Mouse (Mus musculus): ENCODE data around the gene Zc3h10. TPM values are rescaled to one million over a fixed set of nuclear protein-coding genes. Genes with fewer than 3 reads are reported as not detected.
A peak's percentile ranks its signal among the peaks of the same experiment; 100 is the strongest.

Zc3h10 gene
- polyA plus RNA-seq, 1 experiment, result 12.9 TPM

DNA sequence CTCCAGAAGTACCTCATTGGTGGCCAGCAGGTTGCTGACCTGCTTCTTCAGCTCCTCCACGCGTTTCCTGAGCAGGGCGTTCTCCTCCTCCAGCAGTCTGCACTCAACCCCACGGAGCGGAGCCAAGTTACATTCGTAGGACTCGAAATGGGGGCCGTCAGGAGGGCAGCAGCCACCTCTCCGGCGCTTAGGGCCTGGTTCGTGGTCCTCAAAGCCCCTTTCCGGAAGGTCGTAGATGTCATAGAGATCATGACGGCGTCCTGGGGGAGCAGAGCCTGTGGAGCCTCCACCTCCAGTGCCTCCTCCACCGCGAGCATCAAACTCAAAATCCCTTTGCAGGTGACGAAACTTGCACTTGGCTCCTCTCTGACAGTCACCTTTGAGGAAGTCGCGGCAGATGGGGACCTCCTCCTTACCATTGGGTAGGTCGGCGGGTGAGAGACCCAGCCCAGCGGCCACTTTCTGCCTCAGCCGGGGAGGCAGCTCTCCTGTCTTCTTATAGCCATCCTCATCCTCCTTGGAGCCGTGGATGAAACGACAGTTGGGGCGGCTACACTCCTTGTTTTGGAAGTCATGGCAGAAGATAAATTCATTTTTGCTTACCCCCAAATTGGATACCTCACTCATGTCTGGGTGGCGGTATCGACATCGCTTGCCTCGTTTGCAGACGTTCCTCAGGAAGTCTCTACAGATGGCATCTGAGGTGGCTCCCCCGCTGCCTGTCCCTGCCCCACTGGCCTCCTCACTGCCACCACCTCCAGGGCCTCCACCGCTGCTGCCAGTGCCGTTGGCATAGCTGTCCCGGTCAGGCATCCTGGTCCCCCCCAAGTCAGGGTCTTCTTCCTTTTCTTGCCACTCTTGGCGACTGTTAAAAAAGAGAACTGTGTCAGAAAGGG, 2.7 kb downstream of the Zc3h10 start:
- TF ChIP-seq POLR2A (IDR thresholded peaks at IDR 0.05; ENCODE audit: extremely low read depth, insufficient read depth, low read length), result no peak
- no peak for TF ChIP-seq CTCF (IDR thresholded peaks at IDR 0.05; ENCODE audit: extremely low read depth, insufficient read depth, low read length)
- Histone ChIP-seq H3K4me1 (ENCODE audit: control insufficient read depth, insufficient read depth, low read length) (peaks cover 6% of the 10 kb centered on the region; the same call in 1 of the 2 replicates), H3K4me3 (ENCODE audit: insufficient read depth, low read length) (no peak overlapping the region), H3K27ac (ENCODE audit: insufficient read depth, low read length) (no peak overlapping the region)

GRCm38 (mm10) chr10:128544151-128544657, 3.4 kb downstream of the Zc3h10 start:
- Histone ChIP-seq H3K4me3 (ENCODE audit: insufficient read depth, low read length) (no peak overlapping the region), H3K27ac (ENCODE audit: insufficient read depth, low read length) (no peak overlapping the region), H3K4me1 (ENCODE audit: control insufficient read depth, insufficient read depth, low read length) (peaks cover 6% of the 10 kb centered on the region; the same call in 1 of the 2 replicates)
- TF ChIP-seq POLR2A (IDR thresholded peaks at IDR 0.05; ENCODE audit: extremely low read depth, insufficient read depth, low read length) (no peak), CTCF (IDR thresholded peaks at IDR 0.05; ENCODE audit: extremely low read depth, insufficient read depth, low read length) (no peak)

DNA sequence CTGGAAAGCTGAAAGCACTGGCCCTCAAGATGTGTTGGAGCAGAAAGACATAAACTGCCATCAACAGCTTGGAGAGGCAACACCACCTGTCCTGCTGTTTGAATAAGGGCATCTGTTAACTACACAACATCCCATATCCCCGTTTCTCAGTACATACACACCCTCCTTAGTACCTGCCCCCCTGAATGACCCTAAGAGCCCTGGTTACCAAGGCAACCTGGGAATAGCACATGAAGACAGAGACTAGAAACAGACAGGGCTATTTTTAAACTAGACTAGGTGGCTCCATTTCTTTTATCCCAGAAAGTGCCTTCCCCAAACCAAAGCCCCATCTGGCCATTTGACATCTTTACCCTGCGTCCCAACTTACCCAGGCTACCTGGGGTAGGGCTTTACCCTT, 4.5 kb downstream of the Zc3h10 start:
- H3K4me3 ChIP-seq (ENCODE audit: insufficient read depth, low read length), result no peak overlapping the region
- no peak for TF ChIP-seq POLR2A (IDR thresholded peaks at IDR 0.05; ENCODE audit: extremely low read depth, insufficient read depth, low read length)
- TF ChIP-seq CTCF (IDR thresholded peaks at IDR 0.05; ENCODE audit: extremely low read depth, insufficient read depth, low read length), result no peak
- H3K4me1 ChIP-seq (ENCODE audit: control insufficient read depth, insufficient read depth, low read length), result peaks cover 6% of the 10 kb centered on the region; the same call in 1 of the 2 replicates
- H3K27ac ChIP-seq (ENCODE audit: insufficient read depth, low read length), result no peak overlapping the region

- H3K4me3 ChIP-seq (ENCODE audit: insufficient read depth, low read length), result no peak overlapping the region
- H3K4me1 ChIP-seq (ENCODE audit: control insufficient read depth, insufficient read depth, low read length), result peaks cover 5% of the 10 kb centered on the region; the same call in 1 of the 2 replicates
- TF ChIP-seq CTCF (IDR thresholded peaks at IDR 0.05; ENCODE audit: extremely low read depth, insufficient read depth, low read length) (no peak), POLR2A (IDR thresholded peaks at IDR 0.05; ENCODE audit: extremely low read depth, insufficient read depth, low read length) (no peak)
- no peak overlapping the region for H3K27ac ChIP-seq (ENCODE audit: insufficient read depth, low read length)
These were observed 9.2 kb downstream of the Zc3h10 start for GRCm38 (mm10) chr10:128538340-128538870.

DNA sequence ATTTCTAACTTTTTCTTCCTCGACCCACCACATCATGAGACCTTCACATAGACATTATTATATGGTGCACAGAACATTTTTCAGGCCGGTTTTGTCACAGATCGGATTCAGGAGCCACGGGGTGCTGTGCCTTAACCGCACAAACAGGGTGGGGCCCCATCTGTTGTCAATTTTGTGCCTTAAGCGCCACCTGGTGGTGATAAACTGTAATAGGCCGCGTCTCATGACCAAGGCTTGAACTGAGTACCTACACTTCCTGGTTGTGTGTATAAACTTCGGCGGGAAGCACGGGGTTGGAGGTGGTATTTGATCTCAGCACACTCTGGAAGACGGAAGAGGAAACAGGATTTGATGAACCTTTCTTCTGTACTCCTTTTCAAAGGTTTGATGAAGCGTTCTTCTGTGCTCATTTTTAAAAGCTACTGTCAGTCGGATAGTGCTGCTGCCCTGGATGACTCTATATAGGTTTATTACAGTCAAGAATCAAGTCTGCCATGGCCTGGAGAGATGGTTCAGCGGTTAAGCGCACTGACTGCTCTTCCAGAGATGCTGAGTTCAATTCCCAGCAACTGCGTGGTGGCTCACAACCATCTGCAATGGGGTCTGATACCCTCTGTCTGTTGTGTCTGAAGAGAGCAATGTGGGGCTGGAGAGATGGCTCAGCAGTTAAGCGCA, 11.2 kb downstream of the Zc3h10 start:
- no peak overlapping the region for H3K4me3 ChIP-seq (ENCODE audit: insufficient read depth, low read length)
- TF ChIP-seq CTCF (IDR thresholded peaks at IDR 0.05; ENCODE audit: extremely low read depth, insufficient read depth, low read length), result peak; percentile 81
- TF ChIP-seq POLR2A (IDR thresholded peaks at IDR 0.05; ENCODE audit: extremely low read depth, insufficient read depth, low read length), result no peak
- H3K27ac ChIP-seq (ENCODE audit: insufficient read depth, low read length), result no peak overlapping the region
- H3K4me1 ChIP-seq (ENCODE audit: control insufficient read depth, insufficient read depth, low read length), result no peaks in the 10 kb centered on the region

DNA sequence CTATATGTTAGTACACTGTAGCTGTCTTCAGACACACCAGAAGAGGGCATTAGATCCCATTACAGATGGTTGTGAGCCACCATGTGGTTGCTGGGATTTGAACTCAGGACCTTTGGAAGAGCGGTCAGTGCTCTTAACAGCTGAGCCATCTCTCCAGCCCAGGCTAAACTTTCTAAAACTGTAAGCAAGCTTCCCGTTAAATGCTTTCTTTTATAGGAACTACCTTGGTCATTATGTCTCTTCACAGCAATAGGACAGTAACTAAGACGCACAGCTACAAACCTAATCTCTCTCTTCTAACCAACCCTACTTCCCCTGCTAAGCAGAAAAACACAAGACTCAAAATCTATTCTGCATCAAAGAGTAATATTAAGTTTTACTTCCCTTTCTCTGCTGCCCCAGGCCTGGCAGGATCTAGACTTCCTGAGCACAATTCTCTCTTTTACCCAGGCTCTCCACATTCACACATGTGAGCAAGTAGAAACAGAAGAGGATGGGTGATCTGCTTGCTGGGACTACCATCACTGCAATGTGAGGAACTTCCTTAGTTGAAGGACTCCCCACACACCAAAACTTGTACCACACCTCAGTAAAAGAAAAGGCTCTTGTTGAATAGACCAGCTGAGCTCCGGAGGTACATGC, 11.8 kb downstream of the Zc3h10 start:
- Histone ChIP-seq H3K4me3 (ENCODE audit: insufficient read depth, low read length) (no peak overlapping the region), H3K27ac (ENCODE audit: insufficient read depth, low read length) (no peak overlapping the region), H3K4me1 (ENCODE audit: control insufficient read depth, insufficient read depth, low read length) (no peaks in the 10 kb centered on the region)
- no peak for TF ChIP-seq CTCF (IDR thresholded peaks at IDR 0.05; ENCODE audit: extremely low read depth, insufficient read depth, low read length)
- TF ChIP-seq POLR2A (IDR thresholded peaks at IDR 0.05; ENCODE audit: extremely low read depth, insufficient read depth, low read length), result no peak

DNA sequence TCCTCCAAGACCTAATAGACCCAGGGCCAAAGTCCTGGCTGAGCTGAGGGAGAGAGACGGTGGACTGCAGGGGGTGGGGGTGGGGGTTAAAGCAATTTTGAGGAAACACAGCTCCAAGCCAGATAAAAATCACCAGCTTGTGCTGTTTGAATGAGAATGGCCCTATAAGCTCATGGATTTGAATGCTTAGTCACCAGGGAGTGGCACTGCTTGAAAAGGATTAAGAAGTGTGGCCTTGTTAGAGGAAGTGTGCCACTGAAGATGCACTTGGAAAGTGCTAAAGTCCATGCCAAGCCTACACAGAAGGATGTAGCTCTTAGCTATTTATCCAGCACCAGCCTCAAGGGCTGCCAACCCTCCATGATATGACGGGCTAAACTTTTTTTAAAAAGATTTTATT, 12.4 kb downstream of the Zc3h10 start:
- H3K4me1 ChIP-seq (ENCODE audit: control insufficient read depth, insufficient read depth, low read length), result no peaks in the 10 kb centered on the region
- no peak for TF ChIP-seq CTCF (IDR thresholded peaks at IDR 0.05; ENCODE audit: extremely low read depth, insufficient read depth, low read length)
- TF ChIP-seq POLR2A (IDR thresholded peaks at IDR 0.05; ENCODE audit: extremely low read depth, insufficient read depth, low read length), result no peak
- H3K27ac ChIP-seq (ENCODE audit: insufficient read depth, low read length), result no peak overlapping the region

GRCm38 (mm10) chr10:128526366-128527356, 20.9 kb downstream of the Zc3h10 start:
- TF ChIP-seq CTCF (IDR thresholded peaks at IDR 0.05; ENCODE audit: extremely low read depth, insufficient read depth, low read length) (no peak), POLR2A (IDR thresholded peaks at IDR 0.05; ENCODE audit: extremely low read depth, insufficient read depth, low read length) (no peak)
- Histone ChIP-seq H3K4me3 (ENCODE audit: insufficient read depth, low read length) (peak overlapping the region; percentile 61), H3K4me1 (ENCODE audit: control insufficient read depth, insufficient read depth, low read length) (no peaks in the 10 kb centered on the region; the same call in 1 of the 2 replicates), H3K27ac (ENCODE audit: insufficient read depth, low read length) (no peak overlapping the region)

More for the DNA sequence above, 12.4 kb downstream of the Zc3h10 start:
- H3K4me3 ChIP-seq (ENCODE audit: insufficient read depth, low read length), result no peak overlapping the region

All from cortical plate, adult 2 months (tissue).